Mouse (Mus musculus): Measurements from ENCODE around the gene Tyrobp. TPM values are rescaled to one million over a fixed set of nuclear protein-coding genes. Genes with fewer than 3 reads are reported as not detected.

Tyrobp gene
- total and polyA plus RNA-seq, 3 experiments: 12.5 to 92.7 (median 12.9) TPM

DNA sequence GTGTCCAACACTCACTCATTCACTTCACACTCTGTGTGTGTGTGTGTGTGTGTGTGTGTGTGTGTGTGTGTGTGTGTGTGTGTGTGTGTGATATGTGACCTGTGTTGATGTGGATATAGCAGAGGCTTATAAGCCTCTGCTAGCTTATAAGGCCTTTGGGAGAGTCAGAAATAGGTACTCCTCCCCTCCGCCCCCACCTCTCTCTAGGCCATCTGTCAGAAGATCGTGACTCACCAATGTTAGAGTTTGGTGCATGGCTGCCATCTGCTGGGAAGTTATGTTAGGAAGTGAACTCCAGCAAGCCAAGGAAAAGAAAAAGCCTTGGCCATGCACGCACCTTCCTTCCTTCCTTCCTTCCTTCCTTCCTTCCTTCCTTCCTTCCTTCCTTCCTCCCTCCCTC is 18.2 kb downstream of the Tyrobp start:
- Histone ChIP-seq H3K27me3 (ENCODE audit: insufficient read depth, low read length) (no peaks in the 10 kb centered on the region; the same call in 1 of the 2 replicates), H3K9me3 (replicated peaks) (no peaks in the 10 kb centered on the region), H3K36me3 (replicated peaks) (peaks cover 16% of the 10 kb centered on the region), H3K4me1 (ENCODE audit: insufficient read depth, low read depth, low read length) (no peaks in the 10 kb centered on the region), H3K4me3 (ENCODE audit: low read depth, low read length) (no peak overlapping the region)
- ATAC-seq (ENCODE audit: extremely low read depth, insufficient number of reproducible peaks, low FRiP score, poor library complexity, severe bottlenecking) (no peak), DNase-seq (ENCODE audit: low spot score) (no peak)
- no peak for TF ChIP-seq CTCF (IDR thresholded peaks at IDR 0.05; ENCODE audit: low read depth, low read length)
- no peak for TF ChIP-seq POLR2AphosphoS5 (IDR thresholded peaks at IDR 0.05; ENCODE audit: insufficient replicate concordance, low read depth, low read length)
- no peak for TF ChIP-seq GATA1 (IDR thresholded peaks at IDR 0.05; ENCODE audit: borderline replicate concordance, low read length)
- TF ChIP-seq TAL1 (conservative IDR thresholded peaks at IDR 0.05; ENCODE audit: low read depth, low read length): no peak
- no peak for TF ChIP-seq GATA2 (IDR thresholded peaks at IDR 0.05; ENCODE audit: borderline replicate concordance, low read depth, low read length)

DNA sequence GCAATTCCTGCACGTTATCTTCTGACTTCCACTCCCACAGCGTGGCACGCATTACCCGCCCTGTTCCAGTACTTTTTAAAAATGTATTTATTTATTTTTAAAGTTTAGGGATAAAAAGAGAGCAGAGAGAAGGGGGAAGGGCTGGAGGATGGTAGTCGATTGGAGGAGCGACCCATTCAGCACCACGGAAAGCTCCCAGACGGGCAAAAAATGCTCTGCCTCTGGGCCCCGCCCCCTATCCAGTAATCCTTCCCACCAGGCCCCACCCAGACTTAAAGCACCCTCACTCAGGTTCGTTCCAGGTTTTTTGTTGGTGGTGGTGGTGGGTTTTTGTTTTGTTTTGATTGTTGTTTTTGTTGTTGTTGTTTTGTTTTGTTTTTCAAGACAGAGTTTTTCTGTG is 20.7 kb downstream of the Tyrobp start:
- H3K9me3 ChIP-seq (replicated peaks): no peaks in the 10 kb centered on the region
- H3K36me3 ChIP-seq (replicated peaks): no peaks in the 10 kb centered on the region
- no peaks in the 10 kb centered on the region for H3K4me1 ChIP-seq (ENCODE audit: insufficient read depth, low read depth, low read length)
- TF ChIP-seq GATA1 (IDR thresholded peaks at IDR 0.05; ENCODE audit: borderline replicate concordance, low read length) (no peak), CTCF (IDR thresholded peaks at IDR 0.05; ENCODE audit: low read depth, low read length) (no peak), POLR2AphosphoS5 (IDR thresholded peaks at IDR 0.05; ENCODE audit: insufficient replicate concordance, low read depth, low read length) (no peak)
- DNase-seq (ENCODE audit: low spot score) (peak; percentile 48), ATAC-seq (ENCODE audit: extremely low read depth, insufficient number of reproducible peaks, low FRiP score, poor library complexity, severe bottlenecking) (no peak)
- H3K4me3 ChIP-seq (ENCODE audit: low read depth, low read length): no peak overlapping the region
- H3K27me3 ChIP-seq (ENCODE audit: insufficient read depth, low read length): no peaks in the 10 kb centered on the region; the same call in 1 of the 2 replicates

DNA sequence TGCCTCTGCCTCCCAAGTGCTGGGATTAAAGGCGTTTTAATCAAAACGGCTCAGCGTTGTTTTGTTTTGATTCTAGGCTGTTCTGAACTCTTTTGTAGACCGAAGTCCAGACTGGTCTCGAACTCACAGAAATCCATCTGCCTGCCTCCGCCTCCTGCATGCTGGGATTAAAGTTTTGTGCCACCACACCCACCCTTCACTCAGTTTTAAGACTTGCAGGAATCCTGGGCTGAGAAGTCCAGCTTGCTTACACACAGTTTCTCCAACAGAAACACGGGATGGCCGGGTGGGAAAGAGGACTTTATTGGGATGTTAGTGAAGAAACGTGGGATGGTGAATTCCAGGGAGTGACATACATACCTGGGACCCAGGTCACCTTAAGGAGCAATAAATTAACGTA is 21.1 kb downstream of the Tyrobp start:
- no peak overlapping the region for H3K4me3 ChIP-seq (ENCODE audit: low read depth, low read length)
- no peak for TF ChIP-seq POLR2AphosphoS5 (IDR thresholded peaks at IDR 0.05; ENCODE audit: insufficient replicate concordance, low read depth, low read length)
- no peak for TF ChIP-seq GATA1 (IDR thresholded peaks at IDR 0.05; ENCODE audit: borderline replicate concordance, low read length)
- TF ChIP-seq TAL1 (conservative IDR thresholded peaks at IDR 0.05; ENCODE audit: low read depth, low read length): no peak
- TF ChIP-seq GATA2 (IDR thresholded peaks at IDR 0.05; ENCODE audit: borderline replicate concordance, low read depth, low read length): no peak
- no peak for TF ChIP-seq CTCF (IDR thresholded peaks at IDR 0.05; ENCODE audit: low read depth, low read length)
- no peaks in the 10 kb centered on the region for H3K4me1 ChIP-seq (ENCODE audit: insufficient read depth, low read depth, low read length)
- H3K27me3 ChIP-seq (ENCODE audit: insufficient read depth, low read length): no peaks in the 10 kb centered on the region; the same call in 1 of the 2 replicates
- H3K9me3 ChIP-seq (replicated peaks): no peaks in the 10 kb centered on the region
- ATAC-seq (ENCODE audit: extremely low read depth, insufficient number of reproducible peaks, low FRiP score, poor library complexity, severe bottlenecking) (no peak), DNase-seq (ENCODE audit: low spot score) (no peak)
- no peaks in the 10 kb centered on the region for H3K36me3 ChIP-seq (replicated peaks)

DNA sequence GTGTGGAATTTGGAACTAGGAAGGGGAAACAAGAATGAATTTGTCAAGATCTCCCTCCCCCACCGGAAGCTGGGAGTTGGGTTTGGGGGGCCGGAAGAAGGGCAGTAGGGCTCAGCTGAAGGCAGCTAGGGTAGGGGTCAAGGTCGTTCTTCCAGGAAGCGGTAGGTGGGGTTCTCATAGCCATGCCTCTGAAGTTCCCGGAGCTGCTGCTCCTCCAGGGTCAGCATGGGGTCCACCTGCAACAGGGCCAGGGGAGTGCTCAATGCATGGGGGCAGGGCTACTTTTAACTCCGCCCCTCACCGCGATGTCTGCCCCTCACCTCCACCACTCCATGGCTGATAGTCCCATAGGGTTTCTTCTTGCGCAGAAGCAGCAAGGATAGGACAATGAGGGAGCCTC is 21.6 kb downstream of the Tyrobp start:
- no peak for DNase-seq (ENCODE audit: low spot score)
- H3K4me1 ChIP-seq (ENCODE audit: insufficient read depth, low read depth, low read length): no peaks in the 10 kb centered on the region
- H3K9me3 ChIP-seq (replicated peaks): no peaks in the 10 kb centered on the region
- no peak for ATAC-seq (ENCODE audit: extremely low read depth, insufficient number of reproducible peaks, low FRiP score, poor library complexity, severe bottlenecking)
- TF ChIP-seq GATA1 (IDR thresholded peaks at IDR 0.05; ENCODE audit: borderline replicate concordance, low read length): no peak
- no peak for TF ChIP-seq GATA2 (IDR thresholded peaks at IDR 0.05; ENCODE audit: borderline replicate concordance, low read depth, low read length)
- no peak for TF ChIP-seq POLR2AphosphoS5 (IDR thresholded peaks at IDR 0.05; ENCODE audit: insufficient replicate concordance, low read depth, low read length)
- no peak for TF ChIP-seq TAL1 (conservative IDR thresholded peaks at IDR 0.05; ENCODE audit: low read depth, low read length)
- no peak for TF ChIP-seq CTCF (IDR thresholded peaks at IDR 0.05; ENCODE audit: low read depth, low read length)
- no peaks in the 10 kb centered on the region; the same call in 1 of the 2 replicates for H3K27me3 ChIP-seq (ENCODE audit: insufficient read depth, low read length)
- H3K36me3 ChIP-seq (replicated peaks): no peaks in the 10 kb centered on the region
- no peak overlapping the region for H3K4me3 ChIP-seq (ENCODE audit: low read depth, low read length)

DNA sequence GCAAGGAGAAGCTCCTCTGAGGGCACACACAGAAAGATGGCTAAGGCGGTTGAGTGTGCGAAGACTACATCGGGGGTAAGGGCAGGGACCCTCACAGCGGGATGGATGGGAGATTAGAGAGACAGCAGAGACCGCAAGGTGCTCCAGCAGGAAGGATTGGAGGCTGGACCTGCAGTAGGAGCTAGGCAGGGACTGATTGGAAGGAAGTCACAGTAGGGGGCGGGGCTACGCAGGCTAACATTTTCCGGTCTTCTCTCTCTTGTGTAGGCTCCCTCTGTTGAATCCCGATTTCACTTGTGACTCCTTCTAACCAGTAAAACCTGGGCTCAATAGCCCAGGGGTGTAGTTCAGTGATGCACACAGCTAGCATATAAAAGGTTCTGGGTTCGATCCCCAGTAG is 23.3 kb downstream of the Tyrobp start:
- Histone ChIP-seq H3K4me3 (ENCODE audit: low read depth, low read length) (no peak overlapping the region), H3K36me3 (replicated peaks) (no peaks in the 10 kb centered on the region), H3K27me3 (ENCODE audit: insufficient read depth, low read length) (no peaks in the 10 kb centered on the region; the same call in 1 of the 2 replicates), H3K9me3 (replicated peaks) (no peaks in the 10 kb centered on the region), H3K4me1 (ENCODE audit: insufficient read depth, low read depth, low read length) (no peaks in the 10 kb centered on the region)
- no peak for DNase-seq (ENCODE audit: low spot score)
- no peak for ATAC-seq (ENCODE audit: extremely low read depth, insufficient number of reproducible peaks, low FRiP score, poor library complexity, severe bottlenecking)
- TF ChIP-seq GATA2 (IDR thresholded peaks at IDR 0.05; ENCODE audit: borderline replicate concordance, low read depth, low read length) (no peak), POLR2AphosphoS5 (IDR thresholded peaks at IDR 0.05; ENCODE audit: insufficient replicate concordance, low read depth, low read length) (no peak), TAL1 (conservative IDR thresholded peaks at IDR 0.05; ENCODE audit: low read depth, low read length) (no peak), CTCF (IDR thresholded peaks at IDR 0.05; ENCODE audit: low read depth, low read length) (no peak), GATA1 (IDR thresholded peaks at IDR 0.05; ENCODE audit: borderline replicate concordance, low read length) (no peak)

DNA sequence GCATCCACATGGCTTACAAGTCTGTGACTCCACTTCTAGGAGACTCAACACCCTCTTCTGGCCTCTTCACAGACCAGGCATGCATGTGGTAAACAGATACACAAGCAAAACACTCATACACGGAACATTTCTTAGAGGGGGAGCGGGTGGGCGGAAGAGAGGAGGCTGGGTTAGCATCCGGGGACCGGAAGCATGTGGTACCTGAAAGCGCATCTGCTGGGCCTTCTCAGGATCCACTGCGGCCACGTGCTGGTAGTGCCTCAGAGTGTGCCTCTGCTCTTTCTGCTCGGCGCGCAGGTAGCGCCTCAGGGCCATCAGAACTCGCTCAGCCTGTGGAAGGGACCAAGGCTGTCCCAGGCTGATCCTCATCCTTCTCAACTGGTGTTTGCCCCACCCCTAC is 26.2 kb downstream of the Tyrobp start:
- no peaks in the 10 kb centered on the region; the same call in 1 of the 2 replicates for H3K27me3 ChIP-seq (ENCODE audit: insufficient read depth, low read length)
- H3K4me3 ChIP-seq (ENCODE audit: low read depth, low read length): no peak overlapping the region
- ATAC-seq (ENCODE audit: extremely low read depth, insufficient number of reproducible peaks, low FRiP score, poor library complexity, severe bottlenecking) (no peak), DNase-seq (ENCODE audit: low spot score) (no peak)
- peaks cover 7% of the 10 kb centered on the region for H3K9me3 ChIP-seq (replicated peaks)
- H3K4me1 ChIP-seq (ENCODE audit: insufficient read depth, low read depth, low read length): no peaks in the 10 kb centered on the region
- no peaks in the 10 kb centered on the region for H3K36me3 ChIP-seq (replicated peaks)
- TF ChIP-seq GATA1 (IDR thresholded peaks at IDR 0.05; ENCODE audit: borderline replicate concordance, low read length) (no peak), TAL1 (conservative IDR thresholded peaks at IDR 0.05; ENCODE audit: low read depth, low read length) (no peak), POLR2AphosphoS5 (IDR thresholded peaks at IDR 0.05; ENCODE audit: insufficient replicate concordance, low read depth, low read length) (no peak), GATA2 (IDR thresholded peaks at IDR 0.05; ENCODE audit: borderline replicate concordance, low read depth, low read length) (no peak), CTCF (IDR thresholded peaks at IDR 0.05; ENCODE audit: low read depth, low read length) (no peak)

Measured in G1E (cell line).